Mouse (Mus musculus): ENCODE results near the gene Cpsf3. TPM values are rescaled to one million over a fixed set of nuclear protein-coding genes. Genes with fewer than 3 reads are reported as not detected.

Gene Cpsf3
- 10 to 100 TPM; 16.9 to 18.3 (median 17.5) TPM for total RNA-seq (2022)

DNA sequence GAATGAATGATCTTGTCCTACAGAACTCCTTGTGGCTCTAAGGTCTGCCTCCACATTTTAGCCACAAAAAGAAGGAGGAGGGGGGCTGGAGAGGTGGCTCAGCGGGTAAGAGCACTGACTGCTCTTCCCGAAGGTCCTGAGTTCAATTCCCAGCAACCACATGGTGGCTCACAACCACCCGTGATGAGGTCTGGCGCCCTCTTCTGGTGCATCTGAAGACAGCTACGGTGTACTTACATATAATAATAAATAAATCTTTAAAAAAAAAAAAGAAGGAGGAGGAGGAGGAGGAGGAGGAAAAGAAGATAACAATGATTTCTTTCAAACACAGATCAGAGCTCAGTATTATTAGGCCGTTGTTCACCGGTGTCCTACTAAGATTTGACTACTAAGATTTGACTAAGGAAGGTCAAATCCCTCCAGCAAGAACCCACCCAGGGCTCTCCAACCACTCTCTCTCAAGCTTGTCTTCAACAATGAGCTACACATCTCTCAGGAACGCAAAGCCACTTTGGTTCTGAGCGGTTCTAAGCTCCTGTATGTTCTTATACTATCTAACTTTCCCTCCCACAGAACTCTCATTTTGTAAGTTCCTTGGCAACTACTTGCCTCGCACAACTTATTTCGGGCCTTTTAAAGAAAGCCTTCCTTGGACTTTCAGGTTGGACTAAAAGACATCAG lies at the start of gene Cpsf3:
TSS of gene Cpsf3 (plus strand) at position 631 of the 681 bp plus-strand sequence.
- no peak for DNase-seq (ENCODE audit: low spot score in 2 of 2)

DNA sequence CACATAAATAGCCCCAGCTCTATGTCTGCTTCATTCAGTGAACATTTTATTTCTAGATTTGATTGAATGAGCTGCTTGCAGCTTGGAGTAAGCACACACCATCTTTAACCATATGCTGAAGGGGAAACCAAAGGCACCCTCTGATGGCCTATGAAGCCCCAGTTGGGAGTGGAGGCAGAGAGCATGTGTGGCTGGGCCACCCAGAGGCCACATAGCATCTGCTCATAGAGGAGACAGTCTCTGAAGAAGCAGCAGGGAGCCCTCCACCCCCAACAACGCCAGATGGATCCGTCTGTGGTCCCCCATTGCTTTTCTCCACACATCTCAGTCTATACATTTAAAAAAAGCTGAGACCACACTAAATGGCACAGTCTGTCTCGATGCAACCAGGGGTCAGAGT lies 43.2 kb upstream of the Cpsf3 start:
- DNase-seq (ENCODE audit: low spot score in 2 of 2), result no peak

- no peak for DNase-seq (ENCODE audit: low spot score in 2 of 2)
Observed at GRCm38 (mm10) chr12:21244375-21244960, 40.7 kb upstream of the Cpsf3 start.

DNA sequence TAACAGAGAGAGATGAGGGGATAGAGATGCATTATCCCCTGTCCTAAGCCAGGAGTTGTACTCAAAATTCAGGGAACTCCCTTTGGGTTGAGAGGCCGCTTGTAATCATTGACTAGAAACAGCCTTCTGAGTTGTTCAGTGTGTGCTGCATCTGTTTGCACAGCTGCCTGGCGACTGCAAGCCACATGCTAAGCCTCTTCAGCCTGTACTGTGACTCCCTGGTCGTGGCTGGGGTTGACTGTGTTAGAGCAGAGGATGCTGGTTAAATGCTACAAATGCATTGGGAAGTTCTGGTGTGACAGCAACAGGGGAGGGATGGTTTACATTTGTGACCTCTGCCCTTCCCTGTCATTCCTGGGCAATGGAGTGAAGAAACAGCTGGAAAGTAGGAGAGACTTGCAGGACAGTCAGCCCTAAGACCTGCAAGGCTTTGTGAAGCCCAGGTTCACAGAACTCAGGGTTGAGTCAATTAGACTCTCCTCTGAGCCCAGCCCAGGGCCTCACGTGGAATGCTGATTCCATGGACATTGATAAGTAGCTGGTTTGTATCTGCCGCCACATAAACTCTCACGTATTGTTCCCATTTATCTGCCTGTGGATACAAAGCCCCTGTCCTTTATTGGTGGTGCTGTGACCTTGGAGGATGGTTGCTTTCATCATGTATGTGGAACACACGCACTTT lies 37.3 kb upstream of the Cpsf3 start:
- DNase-seq (ENCODE audit: low spot score in 2 of 2), result no peak

DNA sequence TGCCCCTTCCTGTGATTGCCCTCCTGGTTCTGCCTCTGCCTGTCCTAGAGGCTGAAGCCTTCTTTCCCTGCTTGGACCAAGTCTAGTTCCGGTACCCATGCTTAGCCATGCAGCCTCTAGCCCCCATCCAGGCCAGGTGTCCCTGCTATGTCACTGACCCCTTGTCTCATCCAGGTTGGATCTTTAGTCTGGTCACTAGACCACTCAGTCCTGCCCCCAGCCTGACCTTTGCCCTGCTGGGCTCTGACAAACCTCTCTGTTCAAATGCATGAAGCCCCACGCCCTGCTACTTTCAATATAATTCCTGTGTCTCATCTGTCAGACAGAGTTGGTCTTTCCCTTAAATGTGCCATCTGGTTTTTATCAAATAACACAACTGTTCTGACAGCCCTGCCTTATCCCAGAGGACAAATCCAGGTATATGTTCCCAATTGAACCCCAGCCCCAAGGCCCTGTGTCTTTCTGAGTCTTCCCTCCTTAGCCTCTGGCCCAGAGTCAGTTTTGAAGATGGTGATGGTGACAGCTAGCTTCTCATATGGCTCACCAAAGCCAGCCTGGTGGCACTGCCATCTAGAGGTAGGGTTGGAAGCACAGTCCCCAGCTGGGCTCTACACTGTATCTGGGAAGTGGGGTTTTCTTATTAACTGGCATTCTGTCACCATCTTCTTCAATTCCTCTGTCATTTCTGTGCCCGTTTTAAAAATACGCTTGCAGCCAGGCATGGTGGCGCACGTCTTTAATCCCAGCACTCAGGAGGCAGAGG lies 24.5 kb upstream of the Cpsf3 start:
- DNase-seq (ENCODE audit: low spot score in 2 of 2), result no peak

DNA sequence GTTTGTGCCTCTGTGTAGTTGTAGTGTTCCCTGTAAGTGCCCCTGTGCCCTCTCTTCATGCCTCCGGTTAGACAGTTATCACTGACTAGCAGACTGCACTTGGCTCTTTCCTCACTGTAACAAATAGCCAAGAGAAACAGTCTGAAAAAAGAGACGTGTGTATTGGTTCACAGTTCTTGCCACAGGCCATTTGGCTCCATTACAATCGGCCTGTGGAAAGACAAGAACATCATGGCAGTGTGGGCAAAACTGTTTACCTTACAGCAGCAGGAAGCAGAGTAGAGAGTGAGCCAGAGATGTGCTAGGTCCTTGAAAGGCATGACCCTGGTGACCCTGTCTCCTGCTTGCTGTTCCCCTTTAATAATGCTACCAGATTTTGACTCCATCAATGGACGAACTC lies 23.7 kb upstream of the Cpsf3 start:
- DNase-seq (ENCODE audit: low spot score in 2 of 2), result no peak

DNA sequence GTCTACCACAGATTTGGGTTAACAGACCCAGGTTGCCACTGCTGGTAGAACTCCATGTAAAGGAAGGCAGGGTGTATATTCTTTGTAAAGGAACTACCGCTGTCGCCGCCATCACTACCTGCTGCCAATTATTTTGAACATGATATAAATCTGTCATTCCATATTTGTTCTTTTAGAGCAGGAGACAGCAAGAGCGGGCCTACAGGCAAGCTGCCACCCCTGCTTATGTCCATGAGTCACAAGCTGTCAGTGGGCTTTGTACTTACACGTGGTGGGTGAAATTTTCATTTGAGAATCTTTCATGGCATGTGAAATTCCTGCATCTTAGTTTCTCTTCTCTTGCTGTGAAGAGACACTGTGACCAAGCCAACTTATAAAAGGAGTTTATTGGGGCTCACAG lies 21.9 kb upstream of the Cpsf3 start:
- no peak for DNase-seq (ENCODE audit: low spot score in 2 of 2)

DNA sequence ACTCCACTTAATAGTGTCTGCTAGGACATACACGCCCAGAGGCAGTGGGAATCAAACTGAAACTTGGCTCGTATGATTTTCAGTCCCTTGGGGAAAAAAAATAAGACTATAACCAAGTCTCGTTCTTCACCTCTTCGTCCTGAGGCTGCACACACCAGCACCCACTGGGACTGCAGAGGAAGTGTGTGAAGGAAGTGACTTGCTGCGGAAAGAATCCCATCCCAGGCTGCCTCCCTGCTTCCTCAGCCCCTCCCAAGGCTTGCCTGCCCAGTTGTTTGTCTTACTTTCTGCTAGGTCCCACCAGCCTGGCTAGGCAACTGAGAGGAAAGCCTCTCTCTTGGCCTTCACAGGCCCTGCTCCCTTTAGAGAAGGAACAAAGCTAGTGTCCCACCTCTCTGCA lies 20.9 kb upstream of the Cpsf3 start:
- peak; percentile 8 to 44 for DNase-seq (ENCODE audit: low spot score in 2 of 2)

DNA sequence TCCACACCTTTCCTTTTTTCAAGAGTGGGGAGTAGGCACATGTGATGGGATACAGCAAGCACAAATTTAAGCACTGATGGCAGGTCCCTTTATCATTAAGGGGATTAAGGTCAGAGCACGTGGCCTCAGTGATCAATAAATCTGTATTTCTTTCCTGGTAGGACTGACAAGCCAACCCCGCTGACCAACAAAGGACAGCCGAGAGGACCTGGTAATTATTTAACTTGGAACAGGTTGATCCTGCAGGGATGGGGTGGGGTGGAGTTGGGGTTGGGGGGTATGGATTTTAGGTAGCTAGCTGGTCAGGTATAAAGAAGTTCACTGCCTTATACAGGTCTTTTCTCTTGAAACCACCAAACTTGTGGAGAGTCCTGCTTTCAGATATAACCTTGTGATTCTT lies 20.2 kb upstream of the Cpsf3 start:
- no peak for DNase-seq (ENCODE audit: low spot score in 2 of 2)

- no peak for DNase-seq (ENCODE audit: low spot score in 2 of 2)
Observed at GRCm38 (mm10) chr12:21265501-21265900, 19.7 kb upstream of the Cpsf3 start.

GRCm38 (mm10) chr12:21265946-21266783 lies 19.0 kb upstream of the Cpsf3 start:
- DNase-seq (ENCODE audit: low spot score in 2 of 2), result peak; percentile 14 to 28

- no peak for DNase-seq (ENCODE audit: low spot score in 2 of 2)
Observed at GRCm38 (mm10) chr12:21266784-21267098, 18.4 kb upstream of the Cpsf3 start.

- no peak for DNase-seq (ENCODE audit: low spot score in 2 of 2)
Observed at GRCm38 (mm10) chr12:21268083-21268616, 17.0 kb upstream of the Cpsf3 start.

- DNase-seq (ENCODE audit: low spot score in 2 of 2), result no peak
Observed at GRCm38 (mm10) chr12:21274446-21274845, 10.7 kb upstream of the Cpsf3 start.

- DNase-seq (ENCODE audit: low spot score in 2 of 2), result no peak
Observed at GRCm38 (mm10) chr12:21277352-21277864, 7.8 kb upstream of the Cpsf3 start.

GRCm38 (mm10) chr12:21285508-21286242 lies 484 bp downstream of the Cpsf3 start:
- no peak for DNase-seq (ENCODE audit: low spot score in 2 of 2)

GRCm38 (mm10) chr12:21286243-21286622 lies 1.0 kb downstream of the Cpsf3 start, which contains the start of gene Itgb1bp1:
TSS of gene Itgb1bp1 (minus strand) at chr12:21286284.
- DNase-seq (ENCODE audit: low spot score in 2 of 2), result peak; percentile 98 to 99

DNA sequence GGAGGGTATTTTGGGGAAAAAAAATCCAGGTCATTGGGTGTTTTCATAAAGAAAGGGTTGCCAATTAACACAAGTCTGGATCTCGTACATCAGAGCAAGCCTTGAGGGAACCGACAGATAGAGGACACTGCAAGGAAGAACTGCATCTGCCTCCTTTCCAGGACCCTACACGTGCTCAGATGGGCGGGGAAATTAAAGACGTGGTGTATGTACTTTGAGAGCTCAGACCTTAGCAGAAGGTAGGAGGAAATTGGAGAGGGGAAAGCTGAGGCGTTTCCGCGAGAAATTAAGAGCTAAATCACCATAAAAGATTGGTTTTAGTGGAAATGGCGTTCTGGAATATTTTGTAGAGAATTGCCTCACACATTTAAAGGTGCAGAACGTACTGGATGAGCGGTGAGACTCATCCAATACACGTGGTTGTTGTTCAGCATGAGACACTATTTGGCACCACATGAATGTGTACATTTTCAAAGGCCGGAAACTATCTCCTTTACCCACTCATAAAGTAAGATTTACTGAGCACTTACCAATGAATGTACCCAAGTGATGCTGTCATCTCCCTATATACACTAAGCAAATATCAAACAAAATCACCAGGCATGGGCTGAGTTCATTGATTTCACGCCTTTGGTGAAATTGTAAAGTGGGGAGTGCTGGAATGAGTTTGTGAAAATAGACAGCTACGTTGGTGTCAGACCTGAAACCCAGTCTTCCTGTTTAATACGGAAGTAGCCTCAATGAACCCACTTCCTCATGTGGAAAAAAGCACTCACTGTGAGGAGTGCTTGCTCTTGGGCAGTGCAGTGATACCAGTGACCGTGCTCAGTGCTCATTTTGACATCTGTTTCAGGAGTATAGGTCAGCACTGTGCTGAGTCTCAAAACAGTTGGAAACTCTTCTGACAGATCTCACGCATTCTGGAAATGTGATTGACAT lies 1.8 kb downstream of the Cpsf3 start:
- DNase-seq (ENCODE audit: low spot score in 2 of 2), result no peak

Data from gastrocnemius, adult 8-10 months (tissue).